Mouse (Mus musculus) kidney, postnatal 10 days (tissue): ENCODE results near the gene Atp6v0b.
A peak's percentile ranks its signal among the peaks of the same experiment; 100 is the strongest.

ENCODE experiments used
- DNase-seq: peaks from one replicate; pipeline ENCODE4 v3.0.0; 2021; ENCODE audit warnings: mixed read lengths

Atp6v0b gene

GRCm38 (mm10) chr4:117887133-117887532, at the start of gene Atp6v0b:
Gene Atp6v0b (minus strand): TSS chr4:117887333.
- DNase-seq = peak; percentile 98

DNA sequence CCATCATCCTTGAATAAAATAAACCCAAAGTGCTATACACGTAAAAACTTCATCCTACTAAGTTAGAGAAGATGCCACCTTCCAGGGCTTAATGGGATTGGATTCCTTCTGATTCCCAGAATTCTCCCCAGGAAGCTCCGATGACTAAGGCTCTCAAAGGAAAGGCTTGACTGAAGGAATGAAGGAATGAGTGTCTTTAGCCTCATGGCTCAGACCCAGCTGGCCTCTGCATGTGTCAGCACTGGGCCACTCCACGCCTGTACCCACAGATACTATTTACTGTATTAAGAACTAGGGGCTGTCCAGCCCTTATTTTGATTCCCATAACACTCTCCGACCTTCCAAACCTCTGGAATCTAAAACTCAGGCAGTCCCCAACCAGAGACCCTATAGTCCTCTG, 46.9 kb upstream of the Atp6v0b start:
- DNase-seq = no peak

DNA sequence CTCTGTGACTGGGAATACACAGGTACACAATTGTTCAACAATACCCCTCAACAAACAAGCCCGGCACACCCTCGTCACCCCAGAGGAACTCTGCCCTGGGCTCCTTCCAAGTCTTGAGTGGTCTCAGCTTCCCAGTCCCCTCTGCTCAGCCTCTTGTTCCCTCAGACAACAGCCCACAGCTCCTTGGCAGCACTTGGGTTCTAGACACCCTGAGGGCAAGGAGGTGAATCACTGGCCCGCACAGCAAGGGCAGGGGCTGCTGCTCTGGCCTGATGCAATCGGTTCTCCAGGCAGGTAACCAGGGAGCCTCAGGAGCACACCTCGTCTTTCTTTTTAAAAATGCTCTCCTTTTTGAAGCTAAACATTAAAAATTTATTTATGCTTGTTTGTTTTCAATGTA, 46.1 kb upstream of the Atp6v0b start:
- no peak for DNase-seq

- DNase-seq = peak; percentile 82
Observed at GRCm38 (mm10) chr4:117929391-117929881, 42.3 kb upstream of the Atp6v0b start, which contains the start of gene Artn. Gene Artn (minus strand): TSS chr4:117929763.

DNA sequence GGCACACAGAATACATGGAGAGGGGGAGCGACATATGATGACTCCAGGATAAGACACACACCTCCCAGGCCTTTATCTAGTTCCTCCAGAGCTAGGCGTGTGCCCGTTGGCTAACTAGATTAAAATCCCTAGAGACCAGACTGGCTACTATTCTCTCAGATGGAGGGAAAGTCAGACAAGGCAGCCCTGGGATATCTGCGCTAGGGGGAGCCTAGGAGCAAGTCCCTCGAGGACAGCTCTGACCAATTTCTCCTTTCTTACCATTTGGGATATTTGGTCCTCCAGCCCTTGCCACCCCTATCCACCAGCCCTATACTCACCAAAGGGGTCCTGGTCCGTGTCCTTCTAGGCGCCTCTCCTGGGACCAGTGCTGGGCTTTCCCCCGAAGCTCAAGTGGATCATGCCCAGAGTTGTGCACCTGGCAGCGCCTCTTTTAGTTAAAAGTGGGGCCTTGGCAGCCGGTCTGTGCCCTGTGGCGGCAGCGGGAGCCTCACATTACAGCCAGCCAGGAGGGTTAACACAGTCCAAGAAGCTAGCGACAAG, 41.6 kb upstream of the Atp6v0b start:
- DNase-seq = peak; percentile 81

GRCm38 (mm10) chr4:117928234-117928633, 41.1 kb upstream of the Atp6v0b start:
- DNase-seq = peak; percentile 62

DNA sequence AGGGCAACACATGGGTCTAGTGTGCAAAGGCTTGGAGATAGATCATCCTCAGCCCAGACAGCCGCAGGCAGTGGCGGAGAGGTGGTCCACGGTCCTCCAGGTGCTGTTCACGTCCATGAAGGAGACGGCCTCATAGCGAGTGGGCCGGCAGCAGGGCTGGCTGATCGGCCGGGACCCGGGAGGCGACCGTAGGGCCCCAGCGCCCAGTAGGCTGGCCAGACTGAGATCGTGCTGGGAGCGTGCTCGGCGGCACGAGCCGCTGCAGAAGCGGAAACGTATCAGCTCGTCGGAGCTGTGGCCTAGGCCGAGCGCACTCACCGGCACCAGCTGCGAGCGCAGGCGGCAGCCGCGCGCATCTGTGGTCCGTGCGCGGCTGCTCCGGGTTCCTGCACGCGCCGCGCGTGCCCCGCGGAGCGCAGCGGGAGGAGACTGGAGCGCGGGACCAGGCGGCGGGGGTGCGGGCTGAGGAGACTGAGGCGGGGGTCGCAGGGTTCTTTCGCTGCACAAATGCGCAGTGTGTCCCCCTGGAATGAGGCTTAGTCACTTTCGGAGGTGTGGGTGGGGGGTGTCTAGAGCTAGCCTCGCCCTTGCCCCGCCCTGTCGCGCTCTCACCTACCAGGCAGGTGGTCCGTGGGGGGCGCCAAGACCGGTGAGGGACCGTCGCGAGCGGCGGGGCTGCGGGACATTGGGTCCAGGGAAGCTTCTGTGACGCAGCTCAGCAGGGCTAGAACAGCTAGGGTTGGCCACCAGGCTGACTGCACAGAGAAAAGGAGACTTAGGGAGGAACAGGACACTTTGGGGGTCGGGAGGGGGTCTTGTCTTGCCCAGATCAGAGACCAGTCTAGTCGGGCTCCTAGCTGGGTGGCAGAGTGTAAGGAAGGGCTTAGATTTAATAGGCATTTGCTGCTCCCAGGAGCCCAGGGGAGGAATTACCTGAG, 39.7 kb upstream of the Atp6v0b start:
- DNase-seq = peak; percentile 73

GRCm38 (mm10) chr4:117924916-117925315, 37.8 kb upstream of the Atp6v0b start:
- no peak for DNase-seq

DNA sequence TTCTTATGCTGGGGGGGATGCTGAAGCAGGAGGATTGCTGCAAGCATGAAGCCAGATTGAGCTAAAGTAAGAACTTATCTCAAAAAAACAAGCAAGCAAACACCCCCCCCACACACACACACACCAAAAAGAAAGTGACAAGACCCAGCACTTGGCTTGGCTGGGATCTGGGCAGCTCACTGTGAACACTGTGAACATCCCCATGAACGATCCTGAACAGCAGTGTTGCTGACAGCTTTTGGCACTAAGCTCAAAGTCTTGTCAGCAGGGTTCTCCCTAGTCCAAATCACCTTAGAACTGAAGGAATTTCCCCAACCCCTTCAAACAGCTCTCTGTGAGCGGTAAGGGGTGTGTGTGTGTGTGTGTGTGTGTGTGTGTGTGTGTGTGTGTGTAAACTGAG, 36.3 kb upstream of the Atp6v0b start:
- DNase-seq = no peak

DNA sequence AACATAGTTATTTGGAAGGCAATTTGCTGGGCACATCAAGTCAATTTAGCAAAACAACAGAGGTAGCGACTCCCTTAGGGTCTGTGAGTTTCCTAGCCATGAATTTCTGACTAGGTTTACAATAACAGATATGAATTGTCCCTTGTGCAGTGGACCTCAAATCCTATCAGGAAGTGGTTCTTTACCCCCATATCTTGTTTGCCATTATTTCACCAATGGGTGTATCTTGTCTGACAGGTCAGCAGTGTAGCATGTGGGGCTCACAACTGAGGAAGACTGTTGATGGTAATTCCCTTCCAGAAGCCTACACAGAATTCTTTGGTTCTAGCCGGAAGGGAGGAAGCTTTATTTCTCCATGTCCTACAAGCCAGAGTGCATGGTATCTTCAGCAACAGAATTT, 34.2 kb upstream of the Atp6v0b start:
- DNase-seq = no peak

DNA sequence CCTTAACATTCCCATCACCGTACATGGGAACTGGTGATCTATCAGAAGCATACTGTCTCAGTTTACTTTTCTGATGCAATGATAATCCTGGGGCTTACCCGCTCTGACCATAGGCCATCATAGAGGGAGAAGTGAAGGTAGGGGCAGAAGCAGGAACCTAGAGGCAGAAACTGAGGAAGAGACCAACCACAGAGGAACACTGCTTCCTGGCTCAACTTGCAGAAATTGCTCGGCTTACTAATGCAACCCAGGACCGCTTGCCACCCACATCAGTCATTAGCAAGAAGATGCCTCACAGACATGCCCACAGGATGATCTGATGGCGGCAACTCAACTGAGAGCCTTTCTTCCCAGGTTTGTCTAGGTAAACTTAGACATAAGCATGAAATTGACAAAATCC, 31.6 kb upstream of the Atp6v0b start:
- DNase-seq = no peak

- peak; percentile 64 for DNase-seq
Observed at GRCm38 (mm10) chr4:117918261-117918660, 31.1 kb upstream of the Atp6v0b start.

DNA sequence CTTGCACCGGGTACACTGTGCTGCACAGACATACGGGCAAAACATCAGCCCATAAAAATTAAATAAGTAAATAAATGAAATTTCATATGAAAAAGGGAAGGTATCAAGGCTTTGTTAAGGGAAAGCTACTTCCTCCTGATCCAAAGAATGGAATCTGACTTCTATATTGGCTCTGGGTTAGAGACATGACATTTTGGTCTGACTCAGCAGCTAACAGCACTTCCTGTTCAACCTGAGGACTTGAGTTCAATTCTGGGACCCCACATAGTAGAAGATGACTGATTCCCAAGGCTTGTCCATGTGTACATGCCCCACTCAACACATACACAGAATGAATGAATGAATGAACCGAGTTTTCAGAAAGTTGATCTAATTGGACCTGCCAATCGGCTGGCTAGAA, 30.7 kb upstream of the Atp6v0b start:
- DNase-seq = no peak

- no peak for DNase-seq
Observed at GRCm38 (mm10) chr4:117917402-117917801, 30.3 kb upstream of the Atp6v0b start.

DNA sequence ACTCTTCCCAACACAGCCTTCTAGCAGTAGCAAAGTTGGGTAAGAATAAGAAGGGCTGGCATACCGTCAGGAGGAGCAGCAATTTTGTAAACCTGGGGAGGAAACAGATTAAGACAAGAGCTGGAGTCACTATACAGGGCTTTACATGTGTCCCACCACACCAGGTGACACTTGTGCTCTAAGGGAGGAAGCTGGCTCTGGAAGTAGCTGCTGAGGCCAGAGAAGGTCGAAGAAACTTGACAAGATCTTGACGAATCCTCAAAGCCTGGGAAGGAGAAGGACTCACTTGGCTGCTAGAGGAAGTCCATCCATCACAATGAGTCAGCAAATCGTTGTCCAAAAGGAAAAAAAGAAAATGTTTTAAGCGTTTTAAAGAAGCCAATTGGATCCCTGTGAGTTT, 29.3 kb upstream of the Atp6v0b start:
- DNase-seq = no peak

GRCm38 (mm10) chr4:117915489-117916105, 28.5 kb upstream of the Atp6v0b start:
- no peak for DNase-seq

DNA sequence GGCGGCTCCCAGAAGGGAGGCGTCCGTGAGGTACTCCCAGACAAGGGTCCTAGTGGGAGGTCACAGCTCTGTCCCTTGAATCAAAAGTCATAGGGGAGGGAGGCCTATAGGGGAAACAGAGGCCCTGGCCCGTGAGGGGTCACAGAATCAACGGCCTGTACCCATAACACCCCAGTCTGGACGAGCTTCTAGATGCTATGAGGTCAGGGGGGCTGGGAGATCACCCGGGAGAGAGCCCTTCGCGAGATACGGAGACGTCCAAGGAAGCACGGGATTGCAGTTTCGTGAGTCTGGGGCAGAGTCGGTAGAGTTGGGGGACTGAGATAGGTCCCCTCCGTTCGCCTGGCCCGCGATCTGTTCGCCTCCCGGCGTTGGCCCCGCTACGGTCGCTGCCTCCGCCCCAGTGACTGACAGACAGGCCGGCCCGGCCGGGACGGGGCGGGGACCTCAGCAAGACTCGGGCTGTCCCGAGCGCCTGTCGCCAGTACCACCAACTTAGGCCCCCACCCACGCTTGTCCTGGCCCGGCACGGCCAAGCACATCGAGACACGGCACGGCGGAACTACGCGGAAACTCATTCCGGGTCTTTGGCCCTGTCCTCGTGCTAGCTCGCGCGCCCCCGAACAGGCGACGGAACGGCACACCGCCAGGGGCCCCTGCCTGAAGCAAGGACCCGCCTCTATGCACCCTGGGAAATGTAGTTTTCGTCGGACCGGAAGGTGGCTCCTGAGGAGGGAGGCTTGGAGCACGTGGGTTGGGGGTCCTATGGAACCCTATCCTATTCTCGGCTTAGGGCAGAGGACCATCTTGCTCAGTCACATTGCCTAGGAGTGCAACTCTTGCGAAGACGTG, 27.7 kb upstream of the Atp6v0b start, which contains the start of gene Ipo13:
Gene Ipo13 (minus strand): TSS at position 409 of the 852 bp plus-strand sequence.
- DNase-seq = peak; percentile 94

- DNase-seq = no peak
Observed at GRCm38 (mm10) chr4:117914031-117914430, 26.9 kb upstream of the Atp6v0b start.

DNA sequence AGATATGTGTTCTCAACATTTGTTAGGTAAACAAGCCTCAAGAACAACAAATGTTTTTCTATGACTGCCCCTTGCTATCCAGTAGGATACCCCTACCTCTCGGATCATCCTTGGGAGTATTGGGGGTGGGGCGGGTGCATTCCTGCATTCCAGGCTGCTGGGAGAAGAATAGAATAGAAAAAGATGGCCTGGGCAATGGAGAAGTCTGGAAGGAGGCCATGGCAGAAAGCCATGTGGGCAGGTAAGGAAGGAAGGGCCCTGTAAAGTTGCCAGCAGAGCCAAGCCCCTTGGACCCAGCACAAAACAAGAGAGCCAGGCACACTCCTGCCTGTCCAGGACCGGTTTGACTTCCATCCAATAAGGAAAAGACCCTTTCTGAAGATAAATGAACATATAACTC, 26.3 kb upstream of the Atp6v0b start:
- DNase-seq = peak; percentile 71

- no peak for DNase-seq
Observed at GRCm38 (mm10) chr4:117912685-117913273, 25.6 kb upstream of the Atp6v0b start.

DNA sequence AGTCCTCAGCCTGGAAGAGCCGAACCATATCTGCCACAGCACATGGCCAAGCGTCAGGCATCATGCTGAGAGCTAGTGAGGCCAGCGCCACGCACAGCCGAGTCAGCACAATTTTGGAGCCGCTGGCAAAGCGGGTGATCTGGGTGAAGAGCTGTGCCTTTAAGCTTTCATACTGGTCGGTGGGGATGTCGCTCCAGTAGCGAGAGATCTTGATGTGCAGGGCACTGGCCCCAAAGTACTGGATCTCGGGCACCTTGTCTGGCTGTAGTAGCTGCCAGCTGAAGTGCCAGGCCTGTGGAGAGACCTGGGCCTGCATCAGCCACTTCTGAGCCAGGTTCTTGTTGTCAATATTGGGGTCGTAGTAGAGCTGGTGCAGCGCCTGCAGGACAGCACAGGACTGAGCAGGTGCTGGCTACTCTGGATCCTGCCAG, 25.0 kb upstream of the Atp6v0b start:
- DNase-seq = no peak

DNA sequence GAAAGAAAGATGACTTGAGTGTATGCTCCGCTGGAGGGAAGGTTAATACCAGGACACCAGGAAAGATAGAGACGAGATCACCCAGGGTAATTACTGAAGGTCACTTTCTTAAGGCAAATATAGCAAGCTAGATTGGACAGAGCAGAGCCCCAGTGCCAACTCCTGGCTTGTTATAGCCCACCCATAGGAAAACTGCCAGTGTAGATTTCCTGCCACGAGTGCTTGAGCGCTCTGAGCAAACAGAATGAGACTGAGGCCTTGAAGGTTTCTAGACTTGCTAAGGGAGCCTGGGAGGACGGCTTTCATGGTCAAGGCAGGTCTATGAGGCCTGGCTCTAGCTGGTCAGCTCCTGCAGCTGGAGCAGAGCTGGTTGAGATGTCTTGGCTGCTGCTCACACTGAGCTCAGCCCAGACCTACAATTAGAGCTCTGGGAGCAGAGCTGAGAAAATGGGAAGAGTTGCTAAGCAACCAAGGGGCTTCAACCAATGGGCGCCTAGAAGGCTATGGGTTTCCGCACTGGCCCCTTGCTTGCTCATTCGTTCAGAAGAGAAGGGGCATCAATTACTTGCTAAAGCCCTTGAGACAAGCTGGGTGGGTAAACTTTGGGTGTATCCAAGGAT, 21.8 kb upstream of the Atp6v0b start:
- no peak for DNase-seq
